Mouse (Mus musculus): ENCODE data around the gene Arsa.
"Not testable (repeated sequence)": the region's sequence is repeated elsewhere in the genome, so short reads cannot be mapped to it uniquely, and the experiment has no call there.

The Arsa gene

DNA sequence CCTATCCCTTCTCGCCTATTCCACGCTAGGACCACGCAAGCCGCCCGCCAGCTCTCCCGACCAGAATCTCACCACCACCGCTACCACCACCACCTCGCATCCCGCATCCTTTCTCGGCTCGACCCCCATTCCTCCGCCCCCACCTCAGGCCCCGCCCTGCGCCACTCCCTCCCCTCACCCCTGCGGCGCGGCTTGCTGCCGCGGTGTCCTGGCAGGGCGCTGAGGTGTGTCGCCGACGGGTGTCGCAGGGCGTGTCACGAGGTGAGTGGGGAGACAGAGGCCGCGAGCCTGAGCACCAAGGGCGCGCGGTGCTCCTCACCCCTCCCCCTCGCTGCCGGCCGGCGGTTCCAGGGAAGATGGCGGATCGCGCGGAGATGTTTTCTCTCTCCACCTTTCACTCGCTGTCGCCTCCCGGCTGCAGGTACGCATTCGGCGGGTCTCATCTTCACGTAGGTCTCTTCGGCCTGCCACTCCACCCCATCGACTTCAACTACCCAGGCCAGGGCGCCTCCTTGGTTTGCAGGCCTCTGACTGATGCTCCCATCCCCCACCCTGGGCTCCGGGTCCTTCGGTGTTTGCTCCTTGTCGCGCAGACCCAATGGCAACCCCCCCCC is 23.3 kb downstream of the Arsa start, which contains the start of gene Mapk8ip2:
TSS of gene Mapk8ip2 (plus strand) at position 49 of the 614 bp plus-strand sequence.
- peak; percentile 64 to 65 for DNase-seq (ENCODE audit: low spot score in 2 of 2)

DNA sequence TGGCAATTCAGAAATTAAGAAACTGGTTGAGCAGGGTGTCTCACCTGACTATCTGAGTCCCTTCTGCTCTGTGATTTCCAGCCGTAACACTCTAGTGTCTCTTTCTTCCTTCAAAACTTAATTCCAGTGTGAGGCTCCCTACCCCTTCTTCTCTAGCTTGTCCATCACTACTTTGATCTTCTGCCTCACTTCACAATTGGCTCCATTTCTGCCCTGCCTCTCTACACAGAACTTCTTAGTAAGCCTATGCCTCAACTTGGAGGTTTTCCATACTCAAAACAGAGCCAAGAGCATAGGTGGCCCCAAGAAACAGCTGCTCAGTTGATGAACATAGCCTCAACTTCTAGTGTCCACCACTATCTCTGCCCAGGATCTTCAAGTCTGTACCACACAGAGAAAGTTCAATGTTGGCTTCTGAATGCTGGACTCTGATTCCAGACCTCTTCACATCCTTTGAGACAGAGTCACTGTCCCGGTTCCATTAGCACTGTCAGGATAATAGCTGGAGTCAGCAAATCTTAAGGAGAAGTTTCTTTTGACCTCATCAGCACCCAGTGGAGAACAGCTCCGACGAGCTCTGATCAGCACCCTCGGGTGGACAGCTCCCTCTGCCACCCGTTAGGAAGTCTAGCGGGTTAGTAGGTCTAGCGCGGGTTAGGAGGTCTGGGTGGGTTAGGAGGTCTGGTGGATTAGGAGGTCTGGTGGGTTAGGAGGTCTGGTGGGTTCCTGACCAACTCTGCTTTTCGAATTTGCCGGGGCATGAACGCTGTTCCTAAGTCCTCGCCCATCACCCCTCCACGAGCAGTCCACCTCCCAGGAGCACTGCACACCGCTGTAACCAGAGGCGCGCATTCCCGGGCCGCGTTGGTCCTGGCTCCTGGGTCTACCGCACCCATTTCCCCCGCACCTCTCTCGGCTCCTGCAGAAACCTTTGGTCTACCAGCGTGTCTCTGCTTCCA is 24.0 kb downstream of the Arsa start:
- peak in 1 of 2 experiments; percentile 57 for DNase-seq (ENCODE audit: low spot score in 2 of 2)

DNA sequence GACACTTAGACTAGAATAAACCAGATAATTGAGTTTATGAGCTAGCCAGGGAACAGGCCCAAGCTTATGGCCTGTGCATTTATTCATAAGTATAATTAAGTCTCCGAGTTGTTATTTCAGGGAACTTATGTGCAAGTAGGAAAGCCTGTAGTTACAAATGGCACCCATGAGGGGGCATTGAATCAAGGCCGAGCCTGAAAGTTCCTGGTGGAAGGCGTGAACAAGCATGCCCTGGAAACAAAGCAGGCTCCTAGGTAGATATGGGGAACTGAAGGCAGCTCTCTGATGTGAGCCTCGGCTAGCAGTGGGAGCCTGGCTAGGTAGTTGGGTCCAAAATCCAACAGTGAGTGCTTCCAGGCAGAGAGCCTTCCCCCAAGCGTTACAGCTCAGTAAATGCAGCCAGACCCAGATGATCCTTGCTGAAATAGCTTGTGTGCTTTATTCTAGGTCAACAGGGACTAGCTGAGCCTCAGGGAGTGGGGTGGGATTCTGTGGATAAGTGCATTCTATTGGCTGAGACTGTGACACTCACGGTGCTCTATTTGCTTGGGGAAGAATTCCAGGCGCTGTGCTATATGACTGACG is 34.6 kb downstream of the Arsa start:
- no peak for DNase-seq (ENCODE audit: low spot score in 2 of 2)

DNA sequence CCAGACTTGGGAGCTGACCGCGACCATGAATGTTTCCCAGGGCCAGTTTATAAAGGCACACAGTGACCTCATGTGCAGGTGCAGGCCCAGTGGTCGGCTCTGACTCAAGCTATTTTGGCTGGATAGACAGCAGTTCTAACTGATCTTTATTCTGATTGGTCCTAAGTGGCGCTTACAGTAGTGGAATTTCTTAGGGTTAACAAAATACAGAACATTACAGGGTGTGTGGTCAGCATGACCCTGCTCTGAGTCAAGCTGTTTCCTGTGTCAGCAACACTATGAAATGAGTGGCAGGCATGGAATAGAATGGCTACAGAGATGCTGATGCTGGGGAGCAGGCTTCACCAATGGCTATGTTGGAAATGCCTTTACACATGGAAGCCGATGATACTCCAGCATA is 41.3 kb downstream of the Arsa start:
- no peak for DNase-seq (ENCODE audit: low spot score in 2 of 2)

DNA sequence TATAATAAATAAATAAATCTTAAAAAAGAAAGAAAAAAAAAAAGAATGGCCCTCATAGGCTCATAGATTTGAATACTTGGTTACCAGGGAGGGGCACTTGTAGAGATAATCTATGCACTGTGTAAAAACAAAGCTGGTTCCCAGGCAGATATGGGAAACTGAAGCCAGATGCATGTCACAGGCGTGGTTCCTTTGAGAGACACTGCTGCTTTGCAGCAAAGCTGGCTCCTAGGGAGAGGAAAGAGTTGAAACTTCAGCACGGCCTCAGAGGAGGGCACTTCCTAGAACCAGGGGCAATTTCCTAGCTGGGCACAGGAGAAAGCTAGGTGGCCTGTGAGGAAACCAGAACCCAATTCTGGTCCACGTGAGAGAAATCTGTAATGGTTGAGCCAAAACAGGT is 43.1 kb downstream of the Arsa start:
- DNase-seq (ENCODE audit: low spot score in 2 of 2) = no peak

DNA sequence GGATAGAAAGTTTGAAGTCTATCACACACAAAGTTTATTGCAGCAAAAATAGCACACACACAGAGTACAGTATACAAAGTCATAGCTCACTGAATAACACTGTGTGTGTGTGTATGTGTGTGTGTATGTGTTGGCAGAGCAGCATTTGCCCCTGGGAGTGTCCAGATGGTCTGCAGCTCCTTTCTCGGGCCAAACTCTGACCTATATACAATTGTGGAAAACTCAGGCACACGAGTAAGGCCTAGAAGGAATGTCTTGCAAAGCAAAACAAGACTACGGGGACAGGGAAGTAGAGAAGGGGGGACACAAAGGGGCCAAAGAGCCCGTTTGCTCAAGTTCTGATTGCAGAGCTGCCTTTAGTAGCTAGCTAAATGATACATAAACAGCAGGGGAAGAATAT is 44.3 kb downstream of the Arsa start:
- DNase-seq (ENCODE audit: low spot score in 2 of 2) = no peak

DNA sequence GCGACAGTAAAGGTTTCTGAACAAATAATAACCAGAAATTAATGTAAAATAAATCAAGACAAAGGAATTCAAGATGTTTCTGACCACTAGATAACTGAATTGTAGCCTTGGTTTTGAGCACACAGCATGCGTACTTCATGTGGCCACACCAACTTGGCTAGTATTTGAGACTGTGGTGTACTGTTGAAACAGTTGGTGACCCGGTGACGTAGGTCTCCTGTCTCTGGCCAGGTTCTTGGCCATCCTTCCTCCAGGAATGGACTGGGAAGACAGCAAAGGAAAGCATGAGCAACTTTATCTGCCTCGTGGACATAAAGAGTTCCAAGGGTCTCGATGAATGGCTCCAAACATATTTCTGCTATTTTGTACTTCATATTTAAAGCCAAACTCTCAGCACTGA is 45.4 kb downstream of the Arsa start:
- no peak for DNase-seq (ENCODE audit: low spot score in 2 of 2)

DNA sequence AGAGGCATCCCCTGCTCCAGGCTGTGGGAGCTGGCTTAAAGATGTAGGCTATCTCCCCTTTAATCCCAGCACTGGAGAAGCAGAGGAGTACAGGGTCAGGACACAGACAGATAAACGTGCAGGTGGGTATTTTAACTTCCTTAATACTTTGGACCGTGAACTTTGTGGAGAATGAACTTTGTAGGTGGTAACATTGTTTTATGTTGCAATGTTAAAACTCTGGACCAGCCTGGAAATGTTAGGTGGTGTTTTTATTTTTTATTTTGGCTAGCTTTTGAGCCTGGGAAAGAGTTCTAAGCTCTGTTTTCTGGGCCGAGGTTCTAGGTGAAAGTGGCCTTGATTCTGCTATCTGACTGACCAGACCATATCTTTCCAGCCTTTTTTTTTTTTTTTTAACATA is 46.0 kb downstream of the Arsa start:
- DNase-seq (ENCODE audit: low spot score in 2 of 2) = no peak

DNA sequence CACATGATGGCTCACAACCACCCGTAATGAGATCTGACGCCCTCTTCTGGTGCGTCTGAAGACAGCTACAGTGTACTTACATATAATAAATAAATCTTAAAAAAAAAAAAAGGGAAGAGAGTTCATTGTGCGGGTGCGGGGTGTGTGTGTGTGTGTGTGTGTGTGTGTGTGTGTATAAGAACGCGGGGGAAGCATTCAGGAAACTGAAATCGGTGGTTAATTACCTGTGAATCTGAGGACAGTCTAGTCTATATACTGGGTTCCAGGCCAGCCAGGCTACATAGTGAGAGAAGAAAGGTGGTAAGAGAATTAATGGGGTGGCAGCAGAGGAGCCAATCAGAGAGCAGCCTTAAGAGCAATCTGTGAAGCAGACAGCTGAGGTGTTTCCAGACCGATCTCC is 46.5 kb downstream of the Arsa start:
- DNase-seq (ENCODE audit: low spot score in 2 of 2) = not testable (repeated sequence)

DNA sequence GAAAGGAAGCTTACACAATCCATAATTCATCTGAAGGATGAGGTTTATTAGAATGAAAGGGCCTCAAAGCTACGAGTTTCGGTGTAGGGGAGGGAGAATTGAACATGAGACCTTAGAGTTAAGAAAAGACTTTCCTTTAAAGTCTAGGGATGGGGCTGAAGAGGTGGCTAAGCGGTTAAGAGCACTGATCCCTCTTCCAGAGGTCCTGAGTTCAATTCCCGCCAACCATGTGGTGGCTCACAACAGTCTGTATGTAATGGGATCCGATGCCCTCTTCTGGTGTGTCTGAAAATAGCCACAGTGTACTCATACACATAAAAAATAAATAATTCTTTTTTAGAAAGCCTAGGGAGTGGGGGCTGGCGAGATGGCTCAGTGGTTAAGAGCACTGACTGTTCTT is 46.9 kb downstream of the Arsa start:
- DNase-seq (ENCODE audit: low spot score in 2 of 2) = no peak

DNA sequence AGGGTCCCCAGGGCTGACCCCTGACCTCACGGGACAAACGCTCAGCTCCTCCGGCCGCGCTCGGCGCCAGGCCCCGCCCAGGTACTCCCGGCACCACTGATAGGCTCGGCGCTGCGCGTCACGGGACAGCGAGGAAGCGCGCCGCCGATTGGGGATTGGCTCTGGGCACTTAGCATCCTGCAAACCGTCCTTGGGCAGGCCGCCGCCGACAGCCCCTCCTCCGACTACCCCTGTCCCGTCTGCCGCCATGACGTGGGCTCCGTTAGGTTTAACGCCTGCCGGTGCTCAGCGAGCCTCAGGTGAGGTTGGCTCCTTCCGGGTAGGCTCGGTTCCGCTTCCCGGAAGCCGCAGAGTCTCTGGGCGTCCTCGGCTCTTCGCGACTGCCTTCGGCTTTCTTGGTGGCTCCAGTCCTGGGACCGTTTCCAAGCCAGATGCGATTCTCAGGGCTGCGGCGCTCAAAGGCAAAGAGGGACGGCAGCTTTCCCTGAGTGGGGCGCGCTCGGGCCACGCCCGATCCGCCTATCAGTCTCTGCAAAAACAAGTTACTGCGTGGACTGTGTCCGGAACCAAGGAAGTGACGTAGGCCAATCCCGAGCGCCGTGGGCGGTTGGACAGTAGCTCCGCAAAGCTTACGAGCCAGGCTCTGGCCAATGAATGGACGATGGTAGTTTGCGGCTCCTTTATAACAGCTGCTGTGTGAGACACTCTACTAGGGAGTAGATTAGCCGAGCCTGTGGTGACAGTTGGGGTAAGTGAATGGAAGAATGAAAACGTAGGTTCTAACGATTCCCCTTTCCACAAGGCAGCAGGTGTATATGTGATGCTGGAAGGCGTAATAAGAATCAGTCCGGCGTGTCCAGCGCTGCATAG is 47.6 kb downstream of the Arsa start, which contains the start of the genes C730034F03Rik, Gm44502 and Chkb:
TSS of gene C730034F03Rik (plus strand) at position 238 of the 870 bp plus-strand sequence.
TSS of gene Gm44502 (minus strand) at position 345 of the 870 bp plus-strand sequence.
TSS of gene Chkb (minus strand) at position 557 of the 870 bp plus-strand sequence.
- peak; percentile 95 to 99 for DNase-seq (ENCODE audit: low spot score in 2 of 2)

DNA sequence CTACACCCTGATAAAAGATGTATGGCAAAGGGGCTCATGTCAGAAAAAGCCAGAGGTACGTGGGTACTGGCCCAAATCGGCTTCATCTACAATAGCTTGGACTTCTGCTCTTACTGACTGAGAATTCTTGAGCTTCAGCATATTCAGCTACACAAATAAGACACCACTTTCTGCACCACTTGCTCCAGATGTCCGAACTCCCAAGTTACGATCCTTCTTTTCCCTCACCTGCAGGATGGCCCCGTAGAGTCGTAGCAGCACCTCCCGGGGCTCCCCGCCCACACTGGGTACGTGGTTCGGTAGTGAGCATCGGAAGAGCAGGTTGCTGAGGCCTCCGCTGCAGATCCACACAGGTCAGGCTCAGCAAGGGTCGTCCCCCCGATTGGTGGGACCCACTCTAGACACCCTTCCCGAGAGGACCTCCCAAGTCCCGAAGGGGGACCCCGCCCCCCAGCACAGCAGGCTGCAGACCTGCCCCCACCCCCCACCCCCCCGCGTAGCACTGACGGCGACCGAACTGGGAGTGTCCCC is 48.3 kb downstream of the Arsa start:
- DNase-seq (ENCODE audit: low spot score in 2 of 2) = no peak

DNA sequence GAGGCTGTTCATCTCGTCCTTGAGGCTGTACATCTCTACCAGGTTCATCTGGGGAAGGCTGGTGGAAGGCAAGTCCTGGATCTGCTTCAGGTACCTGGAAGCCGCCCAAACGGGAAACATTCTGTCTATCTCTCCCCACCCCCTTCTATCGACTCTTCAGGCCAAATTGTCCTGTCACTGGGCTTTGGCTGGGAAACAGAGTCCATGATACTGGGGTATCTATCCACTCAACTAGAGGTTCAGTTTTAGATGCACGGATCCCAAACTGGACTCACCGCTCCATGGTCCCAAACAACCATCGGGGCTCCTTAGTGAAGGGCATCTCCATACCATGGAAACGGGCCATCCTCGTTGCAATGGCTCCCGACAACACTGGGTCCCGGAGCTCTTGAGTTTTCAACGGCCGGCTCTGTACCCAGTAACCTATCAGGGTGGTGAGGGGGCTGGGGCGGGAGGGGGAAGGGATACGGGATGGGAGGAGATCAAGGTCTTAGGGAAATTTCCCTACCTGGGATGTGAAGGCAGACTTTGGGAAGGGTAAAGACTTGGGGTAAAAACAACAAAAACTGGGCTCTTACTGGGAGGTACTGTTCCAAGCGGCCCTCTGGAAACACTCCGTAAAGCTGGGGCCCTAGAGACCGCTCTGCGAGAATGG is 49.0 kb downstream of the Arsa start:
- DNase-seq (ENCODE audit: low spot score in 2 of 2) = no peak

DNA sequence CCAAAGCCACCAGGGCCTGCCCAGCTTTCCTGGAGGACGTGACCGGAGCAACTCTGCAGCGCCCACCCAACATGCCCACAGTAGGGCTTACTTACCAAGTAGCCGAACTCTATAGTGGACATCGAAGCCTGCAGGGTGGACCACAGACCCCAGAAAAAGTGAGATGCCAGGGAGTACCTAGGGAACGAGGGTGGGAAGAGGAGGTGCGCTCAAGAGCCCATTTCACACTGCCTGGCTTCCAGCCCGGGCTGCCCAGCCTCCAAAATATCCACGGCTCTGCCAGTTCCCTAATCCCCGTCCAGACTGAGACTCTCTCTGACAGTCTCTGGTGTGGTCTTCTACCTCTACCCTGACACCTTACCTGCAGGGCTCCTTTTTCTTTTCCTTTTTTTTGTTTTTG is 50.5 kb downstream of the Arsa start:
- DNase-seq (ENCODE audit: low spot score in 2 of 2) = no peak

DNA sequence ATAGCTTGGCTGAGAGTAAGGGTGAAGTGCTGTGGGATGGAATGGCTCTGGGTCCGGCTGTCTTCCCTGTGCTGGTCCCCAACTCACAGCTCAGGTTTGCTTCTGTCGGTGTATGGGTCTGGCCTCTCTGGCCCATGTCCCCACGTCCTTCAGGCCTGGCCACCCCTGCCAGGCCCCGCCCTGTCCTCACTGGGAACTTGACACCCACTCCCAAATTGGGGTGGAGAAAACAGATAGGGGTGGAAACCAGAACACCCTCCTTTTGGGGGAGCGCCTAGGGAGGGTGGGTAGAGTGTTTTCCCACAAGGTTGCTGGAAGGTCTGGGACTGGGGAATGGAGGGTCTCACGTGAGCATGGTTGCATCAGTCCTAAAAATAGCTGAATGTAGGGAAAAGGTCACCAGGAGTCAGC is 51.5 kb downstream of the Arsa start, which contains the start of gene Cpt1b:
TSS of gene Cpt1b (minus strand) at position 153 of the 411 bp plus-strand sequence.
- DNase-seq (ENCODE audit: low spot score in 2 of 2) = no peak

DNA sequence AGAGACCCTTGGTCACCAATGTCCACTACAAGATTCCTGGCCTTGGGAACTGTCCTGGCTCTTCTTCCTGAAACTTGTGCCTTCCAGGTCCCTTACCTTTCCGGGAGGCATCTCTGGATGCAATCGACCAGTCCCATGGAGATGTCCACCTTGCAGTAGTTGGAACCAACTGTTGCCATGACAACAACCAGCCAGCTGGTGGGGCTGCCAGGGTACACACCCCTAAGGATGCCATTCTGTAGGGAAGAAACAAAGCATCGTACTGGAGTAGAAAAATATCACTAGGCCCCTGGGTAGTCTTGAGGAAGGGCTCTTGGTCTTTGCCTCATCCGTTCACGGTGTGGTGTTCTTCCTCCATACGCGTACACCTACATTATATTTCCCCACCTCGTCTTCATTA is 52.6 kb downstream of the Arsa start:
- DNase-seq (ENCODE audit: low spot score in 2 of 2) = no peak

Data from right cerebral cortex, adult 2 months (tissue).